Mouse (Mus musculus) hindbrain, embryonic 14.5 days (tissue): ENCODE measurements around the gene Tshz2. TPM values are rescaled to one million over a fixed set of nuclear protein-coding genes. Genes with fewer than 3 reads are reported as not detected.

Experiments
- ATAC-seq: fragments of 200-750 bp; cut with Nextera tagmentation; 2 replicates; pipeline ENCODE4 v1.8.0; 2017; ENCODE audit warnings: moderate number of reproducible peaks, mild to moderate bottlenecking, moderate TSS enrichment, moderate library complexity; ENCODE audit not compliant: low FRiP score
- DNase-seq: peaks from one replicate; pipeline ENCODE4 v3.0.0-alpha.2; 2015; ENCODE audit warnings: low spot score
- H3K27ac ChIP-seq: fragments of 300-500 bp; sonication (generic); 2 replicates; pipeline ENCODE4 v1.5.1; 2014; ENCODE audit warnings: mild to moderate bottlenecking, moderate library complexity
- H3K27me3 ChIP-seq: fragments of 300-500 bp; sonication (generic); 2 replicates; pipeline ENCODE4 v1.6.1; 2014; ENCODE audit warnings: mild to moderate bottlenecking, low read length, mixed read lengths; ENCODE audit not compliant: control insufficient read depth, insufficient read depth
- H3K36me3 ChIP-seq: fragments of 300-500 bp; sonication (generic); replicated peaks from 2 replicates; pipeline ENCODE4 v1.6.1; 2014; ENCODE audit not compliant: control insufficient read depth, insufficient read depth
- H3K4me1 ChIP-seq: fragments of 300-500 bp; sonication (generic); replicated peaks from 2 replicates; pipeline ENCODE4 v1.6.1; 2014; ENCODE audit warnings: antibody characterized with exemption, low read length, mixed read lengths; ENCODE audit not compliant: control insufficient read depth, insufficient read depth
- H3K4me2 ChIP-seq: fragments of 300-500 bp; sonication (generic); replicated peaks from 2 replicates; pipeline ENCODE4 v1.6.1; 2014; ENCODE audit warnings: mild to moderate bottlenecking, moderate library complexity
- H3K4me3 ChIP-seq: fragments of 300-500 bp; sonication (generic); replicated peaks from 2 replicates; pipeline ENCODE4 v1.5.1; 2014; ENCODE audit warnings: mild to moderate bottlenecking, low read length
- H3K9ac ChIP-seq: fragments of 300-500 bp; sonication (generic); 2 replicates; pipeline ENCODE4 v1.6.1; 2014
- H3K9me3 ChIP-seq: fragments of 300-500 bp; sonication (generic); 2 replicates; pipeline ENCODE4 v1.6.1; 2016; ENCODE audit warnings: low read length; ENCODE audit not compliant: control insufficient read depth
- WGBS: fragments of 180-500 bp; shearing (Covaris S2); extraction: QIAGEN DNeasy Blood & Tissue Kit; methylation state at CpG from one replicate; pipeline ENCODE4 v1.1.7; 2014; 5-methylcytosine and 5-hydroxymethylcytosine counted together
- polyA plus RNA-seq: library from polyadenylated mRNA; unstranded; fragments of >200 nt; fragmentation: Nextera tagmentation; extraction: Ambion mirVana; gene quantifications from 2 replicates; pipeline ENCODE4 v1.2.1, GENCODE M21; 2014

The Tshz2 gene
- polyA plus RNA-seq, 1 experiment from 2014 or later: 38.1 TPM

GRCm38 (mm10) chr2:170043290-170043689 is 410.5 kb downstream of the Tshz2 start:
- no peak for DNase-seq
- Histone ChIP-seq H3K9ac (no peak overlapping the region), H3K36me3 (no peaks in the 10 kb centered on the region), H3K9me3 (no peaks in the 10 kb centered on the region), H3K27me3 (no peaks in the 10 kb centered on the region), H3K4me3 (no peak overlapping the region), H3K4me2 (no peak overlapping the region), H3K4me1 (peaks cover 12% of the 10 kb centered on the region), H3K27ac (no peak overlapping the region)
- 92% methylated on average over 9 of the region's 10 CpGs for WGBS
- no peak for ATAC-seq

GRCm38 (mm10) chr2:170045896-170046295 is 413.1 kb downstream of the Tshz2 start:
- Histone ChIP-seq H3K27me3 (no peaks in the 10 kb centered on the region), H3K4me1 (no peaks in the 10 kb centered on the region), H3K4me2 (no peak overlapping the region), H3K36me3 (no peaks in the 10 kb centered on the region), H3K4me3 (no peak overlapping the region), H3K9me3 (no peaks in the 10 kb centered on the region), H3K9ac (no peak overlapping the region), H3K27ac (no peak overlapping the region)
- 84% methylated on average over 11 of the region's 11 CpGs for WGBS
- ATAC-seq: no peak
- DNase-seq: no peak

GRCm38 (mm10) chr2:170046371-170047145 is 413.7 kb downstream of the Tshz2 start:
- Histone ChIP-seq H3K36me3 (no peaks in the 10 kb centered on the region), H3K4me3 (no peak overlapping the region), H3K4me2 (no peak overlapping the region), H3K4me1 (no peaks in the 10 kb centered on the region), H3K9me3 (no peaks in the 10 kb centered on the region), H3K27me3 (no peaks in the 10 kb centered on the region), H3K27ac (no peak overlapping the region), H3K9ac (no peak overlapping the region)
- ATAC-seq: no peak
- DNase-seq: no peak
- whole genome bisulfite sequencing: 92% methylated on average over 9 of the region's 9 CpGs

GRCm38 (mm10) chr2:170048831-170049230 is 416.0 kb downstream of the Tshz2 start:
- Histone ChIP-seq H3K4me1 (no peaks in the 10 kb centered on the region), H3K4me2 (no peak overlapping the region), H3K4me3 (no peak overlapping the region), H3K9me3 (no peaks in the 10 kb centered on the region), H3K9ac (no peak overlapping the region), H3K36me3 (no peaks in the 10 kb centered on the region), H3K27me3 (no peaks in the 10 kb centered on the region), H3K27ac (no peak overlapping the region)
- ATAC-seq (no peak), DNase-seq (no peak)
- 93% methylated on average over 1 of the region's 1 CpGs for WGBS

GRCm38 (mm10) chr2:170050651-170051050 is 417.8 kb downstream of the Tshz2 start:
- DNase-seq (no peak), ATAC-seq (no peak)
- no peak overlapping the region for H3K27ac ChIP-seq
- H3K4me2 ChIP-seq: no peak overlapping the region
- H3K9ac ChIP-seq: no peak overlapping the region
- no peaks in the 10 kb centered on the region for H3K4me1 ChIP-seq
- H3K9me3 ChIP-seq: no peaks in the 10 kb centered on the region
- H3K27me3 ChIP-seq: no peaks in the 10 kb centered on the region
- H3K36me3 ChIP-seq: no peaks in the 10 kb centered on the region
- no peak overlapping the region for H3K4me3 ChIP-seq
- WGBS: 30% methylated on average over 5 of the region's 5 CpGs

- H3K4me1 ChIP-seq: no peaks in the 10 kb centered on the region
- H3K27me3 ChIP-seq: no peaks in the 10 kb centered on the region
- H3K36me3 ChIP-seq: no peaks in the 10 kb centered on the region
- H3K9ac ChIP-seq: no peak overlapping the region
- ATAC-seq: no peak
- 51% methylated on average over 6 of the region's 6 CpGs for WGBS
- no peak for DNase-seq
- H3K4me3 ChIP-seq: no peak overlapping the region
- H3K9me3 ChIP-seq: no peaks in the 10 kb centered on the region
- H3K27ac ChIP-seq: no peak overlapping the region
- H3K4me2 ChIP-seq: no peak overlapping the region
Measured at GRCm38 (mm10) chr2:170051441-170051840, 418.6 kb downstream of the Tshz2 start.

- H3K9me3 ChIP-seq: no peaks in the 10 kb centered on the region
- no peaks in the 10 kb centered on the region for H3K4me1 ChIP-seq
- ATAC-seq (no peak), DNase-seq (no peak)
- no peaks in the 10 kb centered on the region for H3K36me3 ChIP-seq
- H3K27me3 ChIP-seq: no peaks in the 10 kb centered on the region
- 80% methylated on average over 12 of the region's 12 CpGs for WGBS
- no peak overlapping the region for H3K4me2 ChIP-seq
- no peak overlapping the region for H3K27ac ChIP-seq
- H3K9ac ChIP-seq: no peak overlapping the region
- H3K4me3 ChIP-seq: no peak overlapping the region
Measured at GRCm38 (mm10) chr2:170054943-170055342, 422.1 kb downstream of the Tshz2 start.

- no peak overlapping the region for H3K27ac ChIP-seq
- no peak overlapping the region for H3K4me2 ChIP-seq
- no peak for DNase-seq
Measured at GRCm38 (mm10) chr2:170055413-170055812, 422.6 kb downstream of the Tshz2 start.

GRCm38 (mm10) chr2:170058774-170059173 is 426.0 kb downstream of the Tshz2 start:
- Histone ChIP-seq H3K9ac (no peak overlapping the region), H3K27ac (no peak overlapping the region), H3K36me3 (no peaks in the 10 kb centered on the region), H3K9me3 (no peaks in the 10 kb centered on the region), H3K27me3 (no peaks in the 10 kb centered on the region), H3K4me1 (no peaks in the 10 kb centered on the region), H3K4me3 (no peak overlapping the region), H3K4me2 (no peak overlapping the region)
- DNase-seq: no peak
- 80% methylated on average over 14 of the region's 14 CpGs for WGBS
- ATAC-seq: no peak; the same call in 1 of the 2 replicates

More at GRCm38 (mm10) chr2:170055413-170055812, 422.6 kb downstream of the Tshz2 start:
- Histone ChIP-seq H3K4me1 (no peaks in the 10 kb centered on the region), H3K4me3 (no peak overlapping the region), H3K36me3 (no peaks in the 10 kb centered on the region), H3K27me3 (no peaks in the 10 kb centered on the region), H3K9ac (no peak overlapping the region), H3K9me3 (no peaks in the 10 kb centered on the region)
- WGBS: 34% methylated on average over 9 of the region's 9 CpGs
- ATAC-seq: no peak
